Mouse (Mus musculus): Measurements from ENCODE around the gene Slc38a10.

DNA sequence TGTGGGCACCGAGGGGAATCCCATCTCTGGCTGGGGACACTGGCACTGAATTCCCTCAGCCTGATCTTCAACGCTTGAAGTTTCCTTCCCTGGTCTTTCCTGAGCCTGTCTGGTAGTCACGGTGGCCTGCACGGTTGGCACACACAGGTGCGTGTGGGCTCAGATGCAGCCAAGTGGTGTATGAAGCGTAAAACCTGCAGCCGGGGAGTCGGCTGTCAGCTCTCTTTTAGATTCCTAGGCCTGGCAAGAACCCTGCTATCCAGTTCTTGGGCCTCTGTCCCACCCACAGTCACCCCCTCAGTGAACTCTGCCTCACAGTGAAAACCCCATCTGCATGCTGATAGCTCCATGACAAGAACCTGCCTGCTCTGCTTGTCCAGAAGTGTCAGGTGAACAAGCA lies 90.5 kb downstream of the Slc38a10 start:
- no peak for TF ChIP-seq POLR2AphosphoS5 (IDR thresholded peaks at IDR 0.05; ENCODE audit: insufficient replicate concordance, low read depth, low read length)
- no peak for TF ChIP-seq CTCF (IDR thresholded peaks at IDR 0.05; ENCODE audit: low read depth, low read length)
- TF ChIP-seq GATA1 (IDR thresholded peaks at IDR 0.05; ENCODE audit: borderline replicate concordance, low read length), result no peak
- no peak for TF ChIP-seq TAL1 (conservative IDR thresholded peaks at IDR 0.05; ENCODE audit: low read depth, low read length)
- TF ChIP-seq GATA2 (IDR thresholded peaks at IDR 0.05; ENCODE audit: borderline replicate concordance, low read depth, low read length), result no peak

All from G1E (cell line).